Mouse (Mus musculus): ENCODE results near the gene Zfp672.

Gene Zfp672

GRCm38 (mm10) chr11:58281970-58282496, 48.1 kb downstream of the Zfp672 start:
- DNase-seq, result no peak

GRCm38 (mm10) chr11:58275756-58276155, 54.4 kb downstream of the Zfp672 start:
- no peak for DNase-seq

GRCm38 (mm10) chr11:58274572-58274971, 55.6 kb downstream of the Zfp672 start, which contains the start of gene 4930438A08Rik:
Gene 4930438A08Rik, plus strand, starts transcription at chr11:58274799.
- no peak for DNase-seq

GRCm38 (mm10) chr11:58268285-58268684, 61.9 kb downstream of the Zfp672 start:
- no peak for DNase-seq

Measured in cerebellum, postnatal 14 days (tissue).